In genomic region chr8:94333345-94333744, GRCm38 (mm10) we compare ENCODE assay signal across 9 mouse cellular contexts. TPM values are rescaled to one million over a fixed set of nuclear protein-coding genes. Genes with fewer than 3 reads are reported as not detected.
DNase-seq lines count a peak whose midpoint lies in the region; ATAC-seq and TF ChIP-seq lines count a peak whose summit lies in the region.
"Had no signal": no experiment of that assay in that cellular context is flagged by ENCODE, and none has a peak within 500 bp of the region (broad histone marks: within the 10 kb centered on the region; RNA-seq: fewer than 3 reads in every experiment).

No protein-coding gene starts in this region.

- H3K4me3 ChIP-seq in liver, adult 2 months (ENCODE audit: insufficient read depth, low read depth, low read length) = no peak overlapping the region
- no peak overlapping the region for H3K4me3 ChIP-seq in liver, embryonic 12.5 days

- TF ChIP-seq POLR2A in liver, adult 2 months (IDR thresholded peaks at IDR 0.05; ENCODE audit: extremely low read depth, insufficient read depth, low read length) = no peak

- H3K36me3 ChIP-seq in liver, adult 2 months (ENCODE audit: control insufficient read depth, insufficient read depth, low read length) = no peaks in the 10 kb centered on the region
- no peaks in the 10 kb centered on the region for H3K36me3 ChIP-seq in liver, embryonic 12.5 days

- peak; percentile 70 for TF ChIP-seq CTCF in liver, adult 2 months (IDR thresholded peaks at IDR 0.05; ENCODE audit: low read depth, low read length)

- H3K9ac ChIP-seq in liver, adult 2 months (ENCODE audit: low read depth, low read length) = no peak overlapping the region
- H3K9ac ChIP-seq in liver, embryonic 12.5 days = no peak overlapping the region

- H3K79me2 ChIP-seq in liver, adult 2 months (ENCODE audit: control insufficient read depth, insufficient read depth, low read length) = no peaks in the 10 kb centered on the region

- H3K27me3 ChIP-seq in liver, adult 2 months (ENCODE audit: control insufficient read depth, insufficient read depth, low read length) = no peaks in the 10 kb centered on the region
- peaks cover 11% of the 10 kb centered on the region; the same call in 1 of the 2 replicates for H3K27me3 ChIP-seq in liver, embryonic 12.5 days (replicated peaks)

- H3K27ac ChIP-seq in liver, adult 2 months (replicated peaks; ENCODE audit: insufficient read depth, low read depth, low read length) = no peak overlapping the region
- no peak overlapping the region for H3K27ac ChIP-seq in liver, embryonic 12.5 days

- no peaks in the 10 kb centered on the region for H3K4me1 ChIP-seq in liver, adult 2 months (ENCODE audit: control insufficient read depth, insufficient read depth, low read length)
- H3K4me1 ChIP-seq in liver, embryonic 12.5 days = no peaks in the 10 kb centered on the region

- no peak for ATAC-seq in liver, embryonic 12.5 days

- DNase-seq in adrenal gland, postnatal 14 days = peak; percentile 25
- no peak for DNase-seq in adrenal gland, postnatal 4 days (ENCODE audit: low spot score in 2 of 2)
- peak; percentile 25 for DNase-seq in liver, adult 2 months (ENCODE audit: extremely low read depth, low read depth, low spot score)
- peak; percentile 46 for DNase-seq in kidney, postnatal 14 days
- peak; percentile 16 for DNase-seq in retina, embryonic 14.5 days (ENCODE audit: low spot score)
- no peak for DNase-seq in layer of hippocampus, adult 8-10 months (ENCODE audit: low spot score in 2 of 2)
- no peak for DNase-seq in spleen, postnatal 14 days (ENCODE audit: low spot score in 2 of 2)

- WGBS in liver, adult 2 months = 40% methylated on average over 5 of the region's 5 CpGs
- 30% methylated on average over 5 of the region's 5 CpGs for WGBS in liver, embryonic 12.5 days (ENCODE audit: insufficient replicate concordance)

- H3K4me2 ChIP-seq in liver, embryonic 12.5 days = no peak overlapping the region

- no peaks in the 10 kb centered on the region for H3K9me3 ChIP-seq in liver, embryonic 12.5 days (replicated peaks)

RNA-seq across cellular contexts. Expression of gene Slc12a3, which starts 4.3 kb away (rescaled TPM):
- total RNA-seq in adrenal gland, postnatal 14 days (2021) = 0.11 and 0.19 TPM in 2 replicates
- 10 to 100 TPM in 1 of 2 experiments, 1 to 10 TPM in 1; 1.0 to 29.0 TPM for total RNA-seq in adrenal gland, postnatal 4 days (2021)
- 0.18 and 0.47 TPM in 2 replicates for total RNA-seq in liver, adult 2 months (2014; rRNA removed)
- polyA plus RNA-seq in liver, adult 2 months (2012; rRNA removed) = 0.04 and 0.05 TPM in 2 replicates
- not detected in 2 replicates for polyA plus RNA-seq in liver, embryonic 12.5 days (2016; fragmentation: Nextera tagmentation; extraction: Ambion mirVana)
- under 1 TPM; 0.55 to 0.94 (median 0.79) TPM for total RNA-seq in layer of hippocampus, adult 8-10 months (2022)
- polyA plus RNA-seq: neural tube, embryonic 11.5 days had no signal

RNA-seq across cellular contexts. Expression of gene Herpud1, which starts 52.9 kb away (rescaled TPM):
- total RNA-seq in adrenal gland, postnatal 14 days (2021) = 112 and 114 TPM in 2 replicates
- total RNA-seq in adrenal gland, postnatal 4 days (2021) = 10 to 100 TPM; 65.5 to 75.2 TPM
- 575 and 759 TPM in 2 replicates for total RNA-seq in liver, adult 2 months (2014; rRNA removed)
- polyA plus RNA-seq in liver, adult 2 months (2012; rRNA removed) = 421 and 468 TPM in 2 replicates
- polyA plus RNA-seq in liver, embryonic 12.5 days (2016; fragmentation: Nextera tagmentation; extraction: Ambion mirVana) = 76.5 and 84.4 TPM in 2 replicates
- total RNA-seq in layer of hippocampus, adult 8-10 months (2022) = 10 to 100 TPM; 53.6 to 81.4 (median 65.6) TPM

Comparison
In these comparisons a context has a peak if more than half of its experiments do, and no peak if none do; other contexts are left out.
1. DNase-seq: peak in adrenal gland, postnatal 14 days (single experiment), liver, adult 2 months (single experiment), kidney, postnatal 14 days (single experiment) and retina, embryonic 14.5 days (single experiment); none in adrenal gland, postnatal 4 days (0 of 2), layer of hippocampus, adult 8-10 months (0 of 2) and spleen, postnatal 14 days (0 of 2).